Mouse (Mus musculus): ENCODE data around the gene Plekha3.

DNA sequence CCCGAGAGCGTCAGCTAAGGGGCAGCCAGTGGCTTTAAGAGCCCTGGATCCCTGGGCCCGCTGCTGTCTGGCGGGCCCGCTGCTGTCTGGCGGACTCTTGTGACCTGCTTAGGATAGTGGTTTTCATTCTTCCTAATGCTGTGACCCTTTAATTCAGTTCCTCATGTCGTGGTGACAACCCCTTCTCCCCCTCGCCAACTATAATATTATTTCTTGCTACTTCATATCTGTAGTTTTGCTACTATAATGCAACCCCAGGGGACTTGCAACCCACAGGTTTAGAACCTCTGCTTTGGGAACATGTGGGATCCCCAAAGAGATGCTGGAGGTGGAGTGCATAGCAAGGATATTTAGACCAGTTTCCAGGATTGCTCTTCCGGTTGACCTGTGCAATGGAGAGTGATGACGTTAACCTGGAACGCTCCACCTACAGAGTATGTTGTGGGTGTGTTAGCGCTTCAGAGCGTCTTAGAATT is 26.4 kb upstream of the Plekha3 start:
- TF ChIP-seq CTCF (IDR thresholded peaks at IDR 0.05; ENCODE audit: extremely low read depth, insufficient read length, insufficient replicate concordance, low read depth, low read length): no peak
- no peak for TF ChIP-seq POLR2A (IDR thresholded peaks at IDR 0.05; ENCODE audit: low read depth, low read length)

All from small intestine, adult 2 months (tissue).